Mouse (Mus musculus) liver, embryonic 15.5 days (tissue): Measurements from ENCODE around the gene Ucn. TPM values are rescaled to one million over a fixed set of nuclear protein-coding genes. Genes with fewer than 3 reads are reported as not detected.

Experiments
- ATAC-seq: fragments of 200-750 bp; cut with Nextera tagmentation; 2 replicates; pipeline ENCODE4 v1.8.0; 2017; ENCODE audit warnings: moderate number of reproducible peaks, mild to moderate bottlenecking, moderate library complexity; ENCODE audit not compliant: insufficient read depth
- H3K27ac ChIP-seq: fragments of 300-500 bp; sonication (generic); replicated peaks from 2 replicates; pipeline ENCODE4 v1.5.1; 2015; ENCODE audit warnings: mild to moderate bottlenecking, inconsistent platforms
- H3K27me3 ChIP-seq: fragments of 300-500 bp; sonication (generic); 2 replicates; pipeline ENCODE4 v1.6.1; 2015; ENCODE audit warnings: mild to moderate bottlenecking, inconsistent platforms
- H3K36me3 ChIP-seq: fragments of 300-500 bp; sonication (generic); replicated peaks from 2 replicates; pipeline ENCODE4 v1.6.1; 2015; ENCODE audit warnings: moderate library complexity, mild to moderate bottlenecking, inconsistent platforms
- H3K4me1 ChIP-seq: fragments of 300-500 bp; sonication (generic); replicated peaks from 2 replicates; pipeline ENCODE4 v1.6.1; 2015; ENCODE audit warnings: inconsistent platforms
- H3K4me2 ChIP-seq: fragments of 300-500 bp; sonication (generic); 2 replicates; pipeline ENCODE4 v1.6.1; 2015; ENCODE audit warnings: moderate library complexity, mild to moderate bottlenecking, inconsistent platforms
- H3K4me3 ChIP-seq: fragments of 300-500 bp; sonication (generic); replicated peaks from 2 replicates; pipeline ENCODE4 v1.5.1; 2015; ENCODE audit warnings: mild to moderate bottlenecking, inconsistent platforms
- H3K9ac ChIP-seq: fragments of 300-500 bp; sonication (generic); 2 replicates; pipeline ENCODE4 v1.6.1; 2015; ENCODE audit warnings: moderate library complexity, mild to moderate bottlenecking, inconsistent platforms
- H3K9me3 ChIP-seq: fragments of 300-500 bp; sonication (generic); replicated peaks from 2 replicates; pipeline ENCODE4 v1.6.1; 2016; ENCODE audit warnings: inconsistent platforms
- WGBS: fragments of 180-500 bp; shearing (Covaris S2); methylation state at CpG from one replicate; pipeline ENCODE4 v1.1.7; 2015; ENCODE audit warnings: mixed read lengths; ENCODE audit not compliant: insufficient replicate concordance; 5-methylcytosine and 5-hydroxymethylcytosine counted together
- polyA plus RNA-seq: library from polyadenylated mRNA; unstranded; fragments of >200 nt; fragmentation: Nextera tagmentation; extraction: Ambion mirVana; gene quantifications from 2 replicates; pipeline ENCODE4 v1.2.1, GENCODE M21; 2015

Ucn gene
- polyA plus RNA-seq, 1 experiment from 2014 or later, result not detected

- Histone ChIP-seq H3K36me3 (peaks cover 1% of the 10 kb centered on the region), H3K4me3 (no peak overlapping the region), H3K4me2 (no peak overlapping the region), H3K4me1 (peaks cover 20% of the 10 kb centered on the region), H3K27ac (no peak overlapping the region), H3K9ac (no peak overlapping the region), H3K9me3 (no peaks in the 10 kb centered on the region), H3K27me3 (no peaks in the 10 kb centered on the region)
- ATAC-seq, result no peak
- whole genome bisulfite sequencing, result 79% methylated on average over 3 of the region's 3 CpGs
These were observed 13.1 kb upstream of the Ucn start for GRCm38 (mm10) chr5:31151746-31152145.

DNA sequence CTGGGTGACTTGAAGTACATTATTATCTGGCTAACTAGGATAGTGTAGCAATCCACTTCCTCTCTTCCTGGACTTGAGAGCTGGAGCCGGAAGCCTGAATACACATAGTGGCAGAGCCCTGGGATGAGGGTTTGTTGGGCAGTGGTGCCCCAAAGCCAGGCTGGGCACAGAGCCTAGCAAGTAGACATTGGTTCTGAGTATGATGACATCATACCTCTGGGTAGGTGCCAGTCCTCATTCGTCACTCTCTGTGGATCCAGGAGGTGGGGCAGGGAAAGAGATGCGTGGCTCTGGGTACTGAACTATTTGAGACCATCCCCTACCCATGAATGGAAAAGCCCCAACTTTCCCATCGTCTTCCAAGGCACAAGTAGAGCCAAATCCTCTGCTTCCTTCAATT is 11.2 kb upstream of the Ucn start:
- no peaks in the 10 kb centered on the region for H3K36me3 ChIP-seq
- H3K27me3 ChIP-seq, result no peaks in the 10 kb centered on the region
- no peaks in the 10 kb centered on the region for H3K9me3 ChIP-seq
- ATAC-seq, result no peak
- H3K4me3 ChIP-seq, result no peak overlapping the region
- no peak overlapping the region for H3K4me2 ChIP-seq
- H3K27ac ChIP-seq, result no peak overlapping the region
- no peak overlapping the region for H3K9ac ChIP-seq
- H3K4me1 ChIP-seq, result peaks cover 18% of the 10 kb centered on the region
- WGBS, result 75% methylated on average over 4 of the region's 4 CpGs

DNA sequence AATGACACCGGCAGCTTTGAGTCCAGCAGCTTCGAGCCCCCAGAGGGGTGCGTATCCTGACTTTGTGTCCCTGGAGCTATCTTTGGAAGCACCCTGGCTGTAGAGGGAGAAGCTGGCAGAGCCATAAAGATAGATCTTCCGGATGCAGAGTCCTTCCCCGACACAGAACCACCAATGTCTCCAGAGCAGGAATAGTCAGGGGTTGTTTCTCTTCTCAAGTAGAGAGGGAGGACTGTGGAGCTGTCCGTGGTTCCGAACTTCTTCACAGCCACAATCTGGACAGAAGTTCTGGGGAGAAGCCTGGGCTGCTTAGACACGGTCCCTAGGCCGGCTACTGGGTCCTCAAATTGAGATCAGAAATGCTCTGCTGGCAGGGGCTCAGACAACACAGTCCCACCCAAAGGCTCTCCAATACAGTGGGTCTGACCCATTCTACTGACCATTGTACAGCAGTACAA is 368 bp upstream of the Ucn start:
- ATAC-seq, result no peak
- Histone ChIP-seq H3K9ac (no peak overlapping the region), H3K4me2 (no peak overlapping the region), H3K4me3 (no peak overlapping the region), H3K27ac (no peak overlapping the region), H3K27me3 (peaks cover 63% of the 10 kb centered on the region), H3K4me1 (0 out of 2 replicates have a peak, but pooled peaks cover 3% of the 10 kb centered on the region), H3K36me3 (0 out of 2 replicates have a peak, but pooled peaks cover 4% of the 10 kb centered on the region), H3K9me3 (no peaks in the 10 kb centered on the region)
- 12% methylated on average over 9 of the region's 9 CpGs for WGBS

DNA sequence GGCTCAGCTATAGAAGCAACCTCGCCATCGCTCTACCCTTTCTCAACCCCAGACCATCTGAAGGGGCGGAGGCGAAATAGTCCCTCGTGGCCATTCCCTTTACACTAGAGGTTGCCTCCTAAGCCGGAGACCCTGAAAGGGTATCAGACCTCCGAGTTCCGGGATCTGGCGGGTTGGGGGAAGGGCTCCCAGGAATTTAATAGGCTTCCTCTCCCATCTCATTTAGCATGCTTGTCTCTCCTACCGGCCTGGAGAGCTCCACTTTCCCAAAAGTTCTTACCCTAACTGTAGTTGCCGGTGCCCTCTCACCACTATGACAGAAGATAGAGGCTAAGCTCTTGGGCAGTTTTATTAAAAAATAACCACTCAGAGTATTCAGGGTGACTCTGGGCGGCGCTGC is 971 bp downstream of the Ucn start:
- H3K9ac ChIP-seq, result no peak overlapping the region
- 0 out of 2 replicates have a peak, but pooled peaks cover 3% of the 10 kb centered on the region for H3K4me1 ChIP-seq
- no peaks in the 10 kb centered on the region for H3K36me3 ChIP-seq
- peaks cover 71% of the 10 kb centered on the region for H3K27me3 ChIP-seq
- ATAC-seq, result no peak
- 4% methylated on average over 13 of the region's 13 CpGs for WGBS
- no peaks in the 10 kb centered on the region for H3K9me3 ChIP-seq
- no peak overlapping the region for H3K4me2 ChIP-seq
- H3K4me3 ChIP-seq, result no peak overlapping the region
- H3K27ac ChIP-seq, result no peak overlapping the region

DNA sequence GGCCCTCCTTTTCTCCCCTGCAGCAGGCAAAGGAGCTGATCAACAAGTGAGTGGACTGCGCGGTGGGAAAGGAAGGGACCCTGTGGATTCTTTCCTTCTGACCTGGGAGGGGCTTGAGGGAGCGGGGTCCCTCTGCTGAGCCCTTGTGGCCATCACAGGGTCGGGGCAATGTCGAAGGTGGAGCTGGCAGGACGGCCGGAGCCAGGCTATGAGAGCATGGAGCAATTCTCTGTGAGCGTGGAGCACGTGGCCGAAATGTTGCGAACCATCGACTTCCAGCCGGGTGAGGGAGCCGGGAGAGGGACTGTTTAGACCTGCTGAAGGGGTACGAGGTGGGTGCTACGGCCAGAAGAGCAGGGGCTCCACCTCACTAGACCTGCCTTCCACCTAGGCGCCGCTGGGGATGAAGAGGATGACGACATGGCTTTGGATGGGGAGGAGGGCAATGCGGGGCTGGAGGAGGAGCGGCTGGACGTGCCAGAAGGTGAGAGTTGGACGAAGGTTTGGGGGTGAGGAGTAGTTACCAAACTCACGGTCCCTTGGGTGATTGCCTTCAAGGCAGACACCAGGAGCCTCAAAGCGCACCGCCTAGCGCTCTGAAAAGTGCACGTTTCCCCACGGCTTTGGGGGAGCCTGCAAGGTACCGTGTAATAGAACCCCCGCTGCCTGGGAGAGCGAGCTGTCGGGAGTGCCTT is 1.8 kb downstream of the Ucn start:
- no peaks in the 10 kb centered on the region for H3K9me3 ChIP-seq
- H3K27ac ChIP-seq, result no peak overlapping the region
- no peak overlapping the region for H3K4me2 ChIP-seq
- 2% methylated on average over 33 of the region's 33 CpGs for WGBS
- H3K4me1 ChIP-seq, result 0 out of 2 replicates have a peak, but pooled peaks cover 3% of the 10 kb centered on the region
- H3K4me3 ChIP-seq, result no peak overlapping the region
- H3K27me3 ChIP-seq, result peaks cover 71% of the 10 kb centered on the region
- no peaks in the 10 kb centered on the region for H3K36me3 ChIP-seq
- no peak overlapping the region for H3K9ac ChIP-seq
- ATAC-seq, result no peak

DNA sequence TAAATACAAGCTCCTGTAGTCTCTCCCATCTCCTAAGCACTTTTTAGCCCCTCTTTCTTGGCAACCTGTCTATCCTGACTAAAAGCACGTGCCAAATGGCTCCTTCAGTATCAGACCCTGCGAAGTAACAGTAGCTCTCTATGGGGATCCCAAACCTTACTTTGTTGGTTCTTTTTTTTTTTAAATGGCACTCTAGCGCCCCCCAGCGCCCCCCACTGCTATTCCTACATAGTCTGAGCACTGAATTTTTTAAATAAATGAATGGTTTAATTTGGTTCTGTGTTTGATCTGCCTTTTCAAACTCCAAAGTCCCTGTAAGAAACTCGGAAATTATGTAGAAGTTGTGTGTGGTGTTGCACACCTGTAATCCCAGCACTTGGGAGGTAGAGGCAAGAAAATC is 12.6 kb downstream of the Ucn start:
- no peaks in the 10 kb centered on the region for H3K9me3 ChIP-seq
- no peak overlapping the region for H3K9ac ChIP-seq
- ATAC-seq, result no peak
- no peaks in the 10 kb centered on the region for H3K36me3 ChIP-seq
- 28% methylated on average over 5 of the region's 5 CpGs for WGBS
- H3K4me1 ChIP-seq, result no peaks in the 10 kb centered on the region
- peaks cover 15% of the 10 kb centered on the region for H3K27me3 ChIP-seq
- H3K27ac ChIP-seq, result no peak overlapping the region
- H3K4me3 ChIP-seq, result no peak overlapping the region
- H3K4me2 ChIP-seq, result no peak overlapping the region

DNA sequence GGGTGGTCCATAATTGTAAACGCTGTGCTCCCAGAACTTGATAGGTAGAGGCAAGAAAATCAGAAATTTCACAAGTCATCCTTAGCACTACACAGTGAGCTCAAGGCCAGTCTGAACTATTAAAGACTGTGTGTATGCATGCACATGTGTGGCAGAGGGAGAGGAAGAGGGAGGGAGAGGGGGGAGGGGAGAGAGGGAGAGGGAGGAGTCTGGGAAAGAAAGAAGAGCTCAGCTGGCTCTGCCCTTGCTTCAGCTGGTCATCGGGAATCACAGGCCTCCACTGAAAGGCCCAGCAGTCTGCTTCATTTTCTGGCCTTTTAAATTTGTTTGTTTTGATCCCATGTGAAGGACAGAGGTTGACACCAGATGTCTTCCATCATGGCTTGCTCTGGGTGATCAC is 15.1 kb downstream of the Ucn start:
- H3K4me3 ChIP-seq, result no peak overlapping the region
- H3K36me3 ChIP-seq, result no peaks in the 10 kb centered on the region
- 40% methylated on average over 2 of the region's 2 CpGs for WGBS
- no peaks in the 10 kb centered on the region for H3K4me1 ChIP-seq
- H3K9me3 ChIP-seq, result no peaks in the 10 kb centered on the region
- no peak overlapping the region for H3K4me2 ChIP-seq
- ATAC-seq, result no peak
- H3K27ac ChIP-seq, result no peak overlapping the region
- no peaks in the 10 kb centered on the region for H3K27me3 ChIP-seq
- H3K9ac ChIP-seq, result no peak overlapping the region

DNA sequence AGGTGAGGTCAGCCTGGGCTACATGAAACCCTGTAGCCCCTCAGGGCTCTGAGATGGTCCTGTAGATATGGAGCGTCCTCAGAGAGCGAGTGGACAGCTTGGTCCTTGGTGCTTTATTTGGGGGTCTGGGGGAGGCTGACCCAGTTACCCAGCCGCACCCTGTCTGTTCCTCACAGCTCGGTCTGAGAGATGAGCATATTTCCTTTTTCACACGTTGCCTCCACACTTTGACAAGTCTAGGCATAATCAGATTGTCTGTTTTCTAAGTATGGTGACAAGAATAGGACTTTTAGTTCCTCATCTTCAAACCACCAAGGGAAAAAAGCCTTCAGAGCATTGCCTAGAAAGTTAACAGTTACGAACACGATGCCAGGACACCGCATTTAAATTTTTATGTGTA is 17.5 kb downstream of the Ucn start:
- Histone ChIP-seq H3K9me3 (no peaks in the 10 kb centered on the region), H3K4me1 (no peaks in the 10 kb centered on the region), H3K4me2 (no peak overlapping the region), H3K27ac (no peak overlapping the region), H3K4me3 (no peak overlapping the region), H3K36me3 (no peaks in the 10 kb centered on the region), H3K27me3 (peaks cover 10% of the 10 kb centered on the region), H3K9ac (no peak overlapping the region)
- no peak for ATAC-seq
- WGBS, result 36% methylated on average over 8 of the region's 8 CpGs

DNA sequence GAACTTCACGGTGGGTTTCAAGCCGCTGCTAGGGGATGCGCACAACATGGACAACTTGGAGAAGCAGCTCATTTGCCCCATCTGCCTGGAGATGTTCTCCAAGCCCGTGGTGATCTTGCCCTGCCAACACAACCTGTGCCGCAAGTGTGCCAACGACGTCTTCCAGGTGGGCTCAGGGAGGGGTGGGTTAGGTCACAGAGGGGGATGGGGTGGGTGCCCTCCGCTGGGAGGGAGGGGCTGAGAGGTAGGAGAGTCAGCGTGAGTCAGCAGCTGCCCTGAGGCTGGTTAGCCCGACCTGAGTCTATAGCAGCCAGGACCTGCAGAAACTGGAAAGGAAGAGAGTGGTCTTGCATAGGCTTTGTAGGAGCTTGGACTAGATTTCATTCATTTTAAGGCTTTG is 21.7 kb downstream of the Ucn start:
- no peak overlapping the region for H3K4me2 ChIP-seq
- no peak for ATAC-seq
- no peaks in the 10 kb centered on the region for H3K4me1 ChIP-seq
- no peaks in the 10 kb centered on the region for H3K9me3 ChIP-seq
- 23% methylated on average over 10 of the region's 10 CpGs for WGBS
- H3K36me3 ChIP-seq, result no peaks in the 10 kb centered on the region
- H3K4me3 ChIP-seq, result no peak overlapping the region
- H3K27ac ChIP-seq, result no peak overlapping the region
- peaks cover 10% of the 10 kb centered on the region for H3K27me3 ChIP-seq
- H3K9ac ChIP-seq, result no peak overlapping the region

GRCm38 (mm10) chr5:31116354-31116753 is 22.3 kb downstream of the Ucn start, which contains the start of gene Trim54:
Gene Trim54, plus strand, starts transcription at chr5:31116712.
- H3K27ac ChIP-seq, result no peak within 1 kb of the TSS
- no peaks in the 10 kb centered on the region for H3K36me3 ChIP-seq
- H3K9ac ChIP-seq, result no peak within 1 kb of the TSS
- no peak within 1 kb of the TSS for H3K4me2 ChIP-seq
- peaks cover 10% of the 10 kb centered on the region for H3K27me3 ChIP-seq
- H3K9me3 ChIP-seq, result no peaks in the 10 kb centered on the region
- ATAC-seq, result no peak
- H3K4me3 ChIP-seq, result no peak within 1 kb of the TSS
- 25% methylated on average over 3 of the region's 3 CpGs for WGBS
- H3K4me1 ChIP-seq, result no peaks in the 10 kb centered on the region

DNA sequence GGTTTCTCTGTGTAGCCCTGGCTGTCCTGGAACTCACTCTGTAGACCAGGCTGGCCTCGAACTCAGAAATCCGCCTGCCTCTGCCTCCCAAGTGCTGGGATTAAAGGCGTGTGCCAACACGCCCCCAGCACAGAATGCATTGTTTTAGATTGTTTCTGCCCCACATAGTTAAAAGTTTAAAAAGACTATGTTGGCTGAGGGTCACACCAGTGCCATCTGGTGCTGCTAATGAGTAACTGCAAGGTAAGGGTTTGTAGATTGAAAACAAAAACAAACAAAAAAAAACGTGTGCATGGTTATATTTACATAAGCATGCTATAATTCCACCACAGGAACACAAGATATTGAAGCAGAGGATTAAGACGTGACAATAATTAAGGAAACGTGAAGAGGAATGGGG is 27.8 kb downstream of the Ucn start:
- Histone ChIP-seq H3K9me3 (no peaks in the 10 kb centered on the region), H3K4me2 (no peak overlapping the region), H3K4me1 (no peaks in the 10 kb centered on the region), H3K27me3 (peaks cover 15% of the 10 kb centered on the region), H3K4me3 (no peak overlapping the region), H3K27ac (no peak overlapping the region), H3K36me3 (no peaks in the 10 kb centered on the region), H3K9ac (no peak overlapping the region)
- no peak for ATAC-seq
- WGBS, result 14% methylated on average over 7 of the region's 7 CpGs

DNA sequence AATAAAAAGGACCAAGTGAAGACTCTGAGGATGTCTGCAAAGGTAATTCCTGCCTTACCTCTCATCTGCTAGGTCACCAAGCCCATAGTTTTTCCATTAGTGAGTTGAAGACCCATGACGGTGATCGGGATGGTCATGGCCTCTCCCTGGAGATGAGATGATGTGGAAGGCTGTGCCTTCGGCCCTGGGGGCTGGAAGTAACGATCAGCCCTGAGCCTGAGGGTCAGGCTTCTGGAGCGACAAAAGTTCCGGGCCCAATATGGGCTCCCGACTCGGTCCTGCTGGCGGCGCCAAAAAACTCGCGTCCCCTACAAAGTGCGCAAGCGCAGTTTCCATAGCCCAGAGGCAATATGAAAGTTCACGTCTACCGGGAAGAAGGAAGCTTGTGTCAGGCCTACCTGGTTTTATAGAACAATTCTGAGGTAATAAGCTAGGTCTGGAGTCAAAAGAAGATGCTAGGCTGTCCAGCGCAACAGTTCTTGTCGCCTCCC is 30.6 kb downstream of the Ucn start, which contains the start of gene Slc30a3:
TSS of gene Slc30a3 (minus strand) at position 238 of the 491 bp plus-strand sequence.
- H3K4me3 ChIP-seq, result no peak within 1 kb of the TSS
- H3K4me1 ChIP-seq, result no peaks in the 10 kb centered on the region
- no peak within 1 kb of the TSS for H3K9ac ChIP-seq
- WGBS, result 85% methylated on average over 18 of the region's 18 CpGs
- H3K4me2 ChIP-seq, result no peak within 1 kb of the TSS
- no peaks in the 10 kb centered on the region for H3K9me3 ChIP-seq
- H3K27ac ChIP-seq, result no peak within 1 kb of the TSS
- H3K36me3 ChIP-seq, result no peaks in the 10 kb centered on the region
- H3K27me3 ChIP-seq, result peaks cover 30% of the 10 kb centered on the region
- ATAC-seq, result no peak
